Mouse (Mus musculus) hindbrain, embryonic 16.5 days (tissue): Measurements from ENCODE around the gene Nptx1. TPM values are rescaled to one million over a fixed set of nuclear protein-coding genes. Genes with fewer than 3 reads are reported as not detected.
A peak's percentile ranks its signal among the peaks of the same experiment; 100 is the strongest.

ENCODE experiments used
- ATAC-seq: fragments of 200-750 bp; cut with Nextera tagmentation; 2 replicates; pipeline ENCODE4 v1.8.0; 2017; ENCODE audit warnings: moderate TSS enrichment, moderate library complexity
- H3K27ac ChIP-seq: fragments of 300-500 bp; sonication (generic); 2 replicates; pipeline ENCODE4 v1.5.1; 2014; ENCODE audit warnings: low read depth, mild to moderate bottlenecking, control low read depth, low read length, moderate library complexity
- H3K27me3 ChIP-seq: fragments of 300-500 bp; sonication (generic); replicated peaks from 2 replicates; pipeline ENCODE4 v1.6.1; 2014; ENCODE audit warnings: low read length; ENCODE audit not compliant: control insufficient read depth, insufficient read depth
- H3K36me3 ChIP-seq: fragments of 300-500 bp; sonication (generic); 2 replicates; pipeline ENCODE4 v1.6.1; 2014; ENCODE audit warnings: mild to moderate bottlenecking, low read length, moderate library complexity, mixed read lengths; ENCODE audit not compliant: control insufficient read depth, insufficient read depth
- H3K4me1 ChIP-seq: fragments of 300-500 bp; sonication (generic); 2 replicates; pipeline ENCODE4 v1.6.1; 2014; ENCODE audit warnings: low read depth, low read length; ENCODE audit not compliant: control insufficient read depth, insufficient read depth
- H3K4me2 ChIP-seq: fragments of 300-500 bp; sonication (generic); 2 replicates; pipeline ENCODE4 v1.6.1; 2014; ENCODE audit warnings: mild to moderate bottlenecking, low read length, control low read depth, moderate library complexity
- H3K4me3 ChIP-seq: fragments of 300-500 bp; sonication (generic); 2 replicates; pipeline ENCODE4 v1.5.1; 2014; ENCODE audit warnings: mild to moderate bottlenecking, low read length, control low read depth, moderate library complexity
- H3K9ac ChIP-seq: fragments of 300-500 bp; sonication (generic); 2 replicates; pipeline ENCODE4 v1.6.1; 2014; ENCODE audit warnings: low read depth, mild to moderate bottlenecking, control low read depth, low read length, moderate library complexity
- H3K9me3 ChIP-seq: fragments of 300-500 bp; sonication (generic); 2 replicates; pipeline ENCODE4 v1.6.1; 2014; ENCODE audit warnings: mild to moderate bottlenecking, low read length, moderate library complexity; ENCODE audit not compliant: control insufficient read depth
- WGBS: fragments of 180-500 bp; shearing (Covaris S2); extraction: QIAGEN DNeasy Blood & Tissue Kit; methylation state at CpG from one replicate; pipeline ENCODE4 v1.1.7; 2014; 5-methylcytosine and 5-hydroxymethylcytosine counted together
- polyA plus RNA-seq: library from polyadenylated mRNA; unstranded; fragments of >200 nt; fragmentation: Nextera tagmentation; extraction: Ambion mirVana; gene quantifications from 2 replicates; pipeline ENCODE4 v1.2.1, GENCODE M21; 2015

Gene Nptx1
- polyA plus RNA-seq, 1 experiment from 2014 or later = 15.6 TPM

GRCm38 (mm10) chr11:119539944-119540343 lies 7.6 kb downstream of the Nptx1 start:
- Histone ChIP-seq H3K9me3 (no peaks in the 10 kb centered on the region), H3K27ac (no peak overlapping the region), H3K9ac (no peak overlapping the region), H3K4me3 (no peak overlapping the region), H3K4me2 (no peak overlapping the region), H3K36me3 (no peaks in the 10 kb centered on the region; the same call in 1 of the 2 replicates), H3K4me1 (peaks cover 7% of the 10 kb centered on the region), H3K27me3 (no peaks in the 10 kb centered on the region)
- WGBS = 22% methylated on average over 14 of the region's 14 CpGs
- no peak for ATAC-seq

- Histone ChIP-seq H3K4me2 (no peak overlapping the region), H3K4me3 (no peak overlapping the region), H3K9me3 (no peaks in the 10 kb centered on the region), H3K4me1 (0 out of 2 replicates have a peak, but pooled peaks cover 5% of the 10 kb centered on the region), H3K9ac (no peak overlapping the region), H3K27ac (no peak overlapping the region), H3K27me3 (no peaks in the 10 kb centered on the region), H3K36me3 (no peaks in the 10 kb centered on the region)
- no peak for ATAC-seq
- WGBS = 73% methylated on average over 7 of the region's 7 CpGs
These were observed 13.8 kb downstream of the Nptx1 start for GRCm38 (mm10) chr11:119533745-119534144.

DNA sequence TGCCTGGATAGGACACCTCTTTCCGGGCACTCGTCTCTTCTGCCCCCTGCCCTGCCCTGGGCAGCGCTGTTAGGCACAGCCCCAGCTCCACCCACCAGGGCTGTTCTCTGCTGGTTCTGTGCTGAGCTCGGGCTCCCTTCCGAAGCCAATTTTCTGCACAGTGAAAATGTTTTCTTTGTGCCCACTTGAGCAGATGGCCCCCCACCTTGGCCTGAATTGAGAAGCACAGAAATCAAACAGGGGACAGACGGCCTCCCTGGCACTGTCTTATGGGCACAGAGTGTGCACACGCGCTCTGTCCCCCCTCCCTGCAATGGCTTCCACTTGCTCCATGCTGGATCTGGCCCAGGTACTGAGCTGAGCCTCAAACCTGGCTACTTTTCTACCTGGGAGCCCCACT lies 15.1 kb downstream of the Nptx1 start:
- H3K4me3 ChIP-seq = no peak overlapping the region
- no peak overlapping the region for H3K27ac ChIP-seq
- ATAC-seq = peak; percentile 79
- WGBS = 47% methylated on average over 8 of the region's 8 CpGs
- H3K9ac ChIP-seq = no peak overlapping the region
- H3K36me3 ChIP-seq = no peaks in the 10 kb centered on the region
- H3K27me3 ChIP-seq = no peaks in the 10 kb centered on the region
- no peaks in the 10 kb centered on the region for H3K9me3 ChIP-seq
- 0 out of 2 replicates have a peak, but pooled peaks cover 5% of the 10 kb centered on the region for H3K4me1 ChIP-seq
- no peak overlapping the region for H3K4me2 ChIP-seq

GRCm38 (mm10) chr11:119528930-119529329 lies 18.6 kb downstream of the Nptx1 start:
- no peaks in the 10 kb centered on the region for H3K9me3 ChIP-seq
- H3K36me3 ChIP-seq = no peaks in the 10 kb centered on the region
- 58% methylated on average over 11 of the region's 11 CpGs for WGBS
- H3K4me1 ChIP-seq = peaks cover 7% of the 10 kb centered on the region
- H3K4me2 ChIP-seq = no peak overlapping the region
- H3K27ac ChIP-seq = no peak overlapping the region
- ATAC-seq = no peak
- no peak overlapping the region for H3K9ac ChIP-seq
- H3K4me3 ChIP-seq = no peak overlapping the region
- H3K27me3 ChIP-seq = no peaks in the 10 kb centered on the region

DNA sequence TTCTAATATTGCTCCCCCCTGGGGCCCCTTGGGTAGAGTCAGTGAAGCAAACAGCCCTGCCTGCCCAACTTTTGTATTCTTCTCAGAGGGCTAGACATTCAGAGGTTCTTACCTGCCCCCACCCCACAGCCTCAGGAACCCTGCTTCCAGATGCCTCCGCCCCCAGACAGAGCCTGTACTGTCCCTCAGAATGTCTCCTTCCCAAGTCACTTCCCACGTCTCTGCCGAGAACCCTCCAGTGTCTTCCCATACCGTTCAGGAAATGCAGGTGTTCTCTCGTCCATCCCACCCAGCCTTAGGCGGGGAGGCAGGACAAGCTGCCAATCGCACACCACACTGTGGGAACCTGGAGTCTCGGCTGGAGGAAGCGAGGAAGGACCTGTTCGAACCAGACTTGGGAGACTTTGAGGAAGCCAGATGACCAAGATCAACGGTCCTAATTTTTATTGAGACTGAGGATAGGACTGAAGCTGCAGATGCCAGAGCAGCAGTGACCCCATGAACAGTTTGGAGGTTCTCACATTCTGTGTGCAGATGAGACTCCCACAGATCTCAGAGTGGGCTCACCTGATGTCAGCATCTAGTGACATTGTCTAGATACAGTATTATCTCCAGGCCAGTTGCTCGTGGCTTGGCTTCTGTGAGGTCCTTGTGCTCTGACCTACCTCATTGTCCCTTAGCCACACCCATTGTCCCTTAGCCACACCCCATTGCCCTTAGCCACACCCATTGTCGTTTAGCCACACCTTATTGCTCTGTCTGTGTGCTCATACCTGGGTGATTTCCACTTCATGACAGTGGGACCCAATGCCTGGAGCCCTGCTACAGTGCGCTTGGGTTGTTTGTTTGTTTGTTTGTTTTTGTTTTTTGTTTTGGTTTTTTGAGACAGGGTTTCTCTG lies 21.2 kb downstream of the Nptx1 start:
- 85% methylated on average over 14 of the region's 14 CpGs for WGBS

DNA sequence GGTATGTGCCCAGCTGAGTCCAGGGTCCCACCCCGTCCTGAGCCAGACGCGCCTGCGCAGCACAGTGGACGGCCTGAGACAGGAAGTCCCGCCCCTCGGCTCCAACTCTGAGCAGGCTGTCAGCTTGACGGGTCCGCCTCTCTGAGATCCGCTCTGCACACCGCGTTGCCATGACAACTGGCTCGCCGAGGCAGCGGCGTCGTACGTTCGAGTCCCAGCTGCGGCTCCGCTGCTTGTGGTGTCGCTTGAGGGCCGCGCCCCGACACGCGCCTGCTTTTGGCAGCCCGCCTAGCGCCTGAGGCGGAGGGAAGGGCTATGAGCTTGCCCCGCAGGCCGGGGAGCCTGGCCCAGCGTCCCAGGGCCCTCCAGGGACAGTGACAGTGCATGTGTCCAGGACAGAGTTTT lies 23.0 kb downstream of the Nptx1 start:
- Histone ChIP-seq H3K27ac (peak overlapping the region; percentile 51; the same call in 1 of the 2 replicates), H3K9me3 (no peaks in the 10 kb centered on the region), H3K4me3 (peak overlapping the region; percentile 45), H3K4me1 (peaks cover 3% of the 10 kb centered on the region), H3K9ac (peak overlapping the region; percentile 74), H3K27me3 (no peaks in the 10 kb centered on the region), H3K36me3 (no peaks in the 10 kb centered on the region), H3K4me2 (peak overlapping the region; percentile 73)
- under 1% methylated on average over 33 of the region's 33 CpGs for WGBS
- ATAC-seq = peak; percentile 94

More for the DNA sequence above, 21.2 kb downstream of the Nptx1 start:
- no peaks in the 10 kb centered on the region for H3K27me3 ChIP-seq
- no peak overlapping the region for H3K27ac ChIP-seq
- peaks cover 3% of the 10 kb centered on the region for H3K4me1 ChIP-seq
- H3K36me3 ChIP-seq = no peaks in the 10 kb centered on the region
- H3K9ac ChIP-seq = no peak overlapping the region
- H3K4me3 ChIP-seq = no peak overlapping the region
- no peak overlapping the region for H3K4me2 ChIP-seq
- no peak for ATAC-seq
- no peaks in the 10 kb centered on the region for H3K9me3 ChIP-seq

- Histone ChIP-seq H3K4me3 (no peak overlapping the region), H3K9me3 (no peaks in the 10 kb centered on the region), H3K27ac (no peak overlapping the region), H3K4me2 (no peak overlapping the region), H3K27me3 (no peaks in the 10 kb centered on the region), H3K9ac (no peak overlapping the region), H3K36me3 (no peaks in the 10 kb centered on the region), H3K4me1 (peaks cover 3% of the 10 kb centered on the region)
- no peak for ATAC-seq
- 75% methylated on average over 3 of the region's 3 CpGs for WGBS
These were observed 24.2 kb downstream of the Nptx1 start for GRCm38 (mm10) chr11:119523392-119523791.

DNA sequence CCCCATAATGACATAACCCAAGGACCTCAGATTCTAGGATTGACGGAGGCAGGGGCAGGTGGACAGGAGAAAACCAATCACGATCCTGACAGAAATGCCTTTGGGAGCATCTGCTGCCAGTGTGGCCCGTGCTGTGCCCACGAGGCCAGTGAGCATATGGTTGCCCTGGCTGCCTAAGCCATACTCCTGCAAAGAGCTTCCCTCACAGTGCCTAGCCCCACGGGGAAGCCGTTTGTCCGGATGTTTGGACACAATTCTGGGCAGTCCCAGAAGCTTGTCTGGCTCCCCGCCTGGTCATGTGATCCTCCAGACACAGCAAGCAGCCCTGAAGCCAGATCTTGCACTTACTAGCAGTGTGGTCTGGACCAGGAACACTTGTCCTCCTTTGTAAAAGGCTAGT lies 24.8 kb downstream of the Nptx1 start:
- H3K9me3 ChIP-seq = no peaks in the 10 kb centered on the region
- peaks cover 3% of the 10 kb centered on the region for H3K4me1 ChIP-seq
- WGBS = 40% methylated on average over 8 of the region's 8 CpGs
- peak; percentile 65 for ATAC-seq
- H3K4me3 ChIP-seq = no peak overlapping the region
- H3K27ac ChIP-seq = no peak overlapping the region; the same call in 1 of the 2 replicates
- no peak overlapping the region for H3K4me2 ChIP-seq
- H3K36me3 ChIP-seq = no peaks in the 10 kb centered on the region
- no peak overlapping the region for H3K9ac ChIP-seq
- no peaks in the 10 kb centered on the region for H3K27me3 ChIP-seq

DNA sequence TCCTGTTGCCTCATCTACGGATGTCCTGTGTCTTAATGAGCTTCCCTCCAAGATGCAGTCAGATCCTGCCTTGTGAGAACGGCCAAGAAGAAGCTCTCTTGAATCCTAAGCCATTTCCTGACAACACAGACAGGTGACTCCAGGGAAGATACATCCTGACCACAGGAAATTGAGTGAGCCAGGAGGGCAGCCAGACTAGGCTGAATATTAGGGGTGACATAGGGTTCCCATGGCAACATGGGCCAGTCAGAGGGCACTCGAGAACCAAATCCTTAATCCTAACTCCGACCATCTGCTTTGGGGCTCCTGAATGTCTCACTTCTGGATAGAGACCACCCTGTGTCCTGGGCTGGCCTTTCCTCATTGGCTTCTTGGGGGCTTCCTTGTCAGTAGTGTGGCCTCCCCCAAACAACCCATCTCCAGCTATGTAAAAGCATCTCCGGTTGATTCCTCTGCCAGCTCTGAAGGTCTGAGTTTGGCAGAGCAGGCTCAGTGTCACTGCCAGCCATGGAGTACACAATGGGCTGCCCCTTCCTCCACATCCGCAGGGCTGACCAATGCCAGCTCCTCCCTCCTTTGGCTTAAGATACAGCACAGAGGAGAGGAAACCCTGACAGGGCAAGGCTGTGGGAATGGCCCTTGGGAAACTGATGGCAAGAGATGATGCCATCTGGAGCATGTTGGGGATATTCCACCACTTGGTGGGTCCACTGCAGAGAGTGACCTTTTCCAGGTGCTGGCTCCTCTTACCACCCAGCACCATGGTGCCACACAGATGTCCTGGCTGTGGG lies 25.4 kb downstream of the Nptx1 start:
- ATAC-seq = peak; percentile 80
- no peaks in the 10 kb centered on the region for H3K9me3 ChIP-seq
- H3K4me2 ChIP-seq = no peak overlapping the region
- H3K27me3 ChIP-seq = no peaks in the 10 kb centered on the region
- H3K9ac ChIP-seq = no peak overlapping the region
- H3K4me1 ChIP-seq = peaks cover 3% of the 10 kb centered on the region
- H3K36me3 ChIP-seq = no peaks in the 10 kb centered on the region
- 80% methylated on average over 6 of the region's 6 CpGs for WGBS
- no peak overlapping the region for H3K4me3 ChIP-seq
- no peak overlapping the region; the same call in 1 of the 2 replicates for H3K27ac ChIP-seq
